Mouse (Mus musculus) inflammation-experienced regulatory T-cells (primary cell): ENCODE data around the gene Ppfia1. TPM values are rescaled to one million over a fixed set of nuclear protein-coding genes. Genes with fewer than 3 reads are reported as not detected.

Experiments
- polyA plus RNA-seq, 2 experiments: library from polyadenylated mRNA; unstranded; fragments of 100-300 nt; shearing (Covaris generic); gene quantifications; one replicate each; pipeline ENCODE4 v1.2.1; 2017

Ppfia1 gene
- polyA plus RNA-seq: 10 to 100 TPM; 58.9 to 65.2 TPM

DNA sequence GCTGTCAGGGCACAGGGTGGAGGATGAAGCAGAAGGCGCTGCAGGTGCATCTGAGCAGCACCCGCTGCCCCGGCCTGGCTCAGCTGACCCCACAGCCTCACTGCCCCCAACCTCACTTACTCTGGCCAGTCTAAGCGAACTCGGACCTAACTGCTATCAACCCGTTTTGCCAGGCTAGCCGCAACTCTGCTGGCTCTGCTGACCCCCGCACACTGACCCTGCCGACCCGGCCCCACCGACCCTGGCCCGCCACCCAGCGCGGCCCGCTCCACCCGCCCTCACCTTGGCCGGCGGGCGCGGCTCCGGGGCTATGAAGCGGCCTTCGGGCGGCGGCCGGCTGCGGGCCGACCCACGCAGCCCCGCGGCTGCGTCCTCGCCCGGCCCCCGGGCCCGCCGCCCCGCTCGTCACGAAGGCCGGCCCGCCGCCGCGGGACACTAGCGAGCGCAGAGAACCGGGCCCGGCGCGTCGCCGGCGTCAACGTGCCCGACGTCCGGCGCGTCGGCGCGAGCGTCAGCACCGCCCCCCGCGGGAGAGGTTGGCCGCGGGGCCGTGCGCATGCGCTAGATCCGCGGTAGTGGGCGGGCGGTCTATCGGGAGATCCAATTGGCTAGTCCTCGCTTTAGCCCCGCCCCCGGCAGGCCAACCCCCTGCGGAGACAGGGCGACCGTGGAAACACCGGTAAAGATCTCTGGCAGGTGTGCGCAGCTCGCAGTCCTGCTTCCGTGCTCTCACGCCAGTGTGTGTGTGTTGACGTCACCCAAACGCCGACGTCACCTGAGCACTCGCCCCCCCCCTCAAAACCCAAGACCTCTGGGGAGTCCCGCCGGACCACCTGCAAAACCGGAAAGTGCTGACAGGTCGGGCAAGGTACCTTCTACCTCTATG lies at the start of gene Ppfia1:
TSS of gene Ppfia1 (minus strand) at position 493 of the 886 bp plus-strand sequence.

DNA sequence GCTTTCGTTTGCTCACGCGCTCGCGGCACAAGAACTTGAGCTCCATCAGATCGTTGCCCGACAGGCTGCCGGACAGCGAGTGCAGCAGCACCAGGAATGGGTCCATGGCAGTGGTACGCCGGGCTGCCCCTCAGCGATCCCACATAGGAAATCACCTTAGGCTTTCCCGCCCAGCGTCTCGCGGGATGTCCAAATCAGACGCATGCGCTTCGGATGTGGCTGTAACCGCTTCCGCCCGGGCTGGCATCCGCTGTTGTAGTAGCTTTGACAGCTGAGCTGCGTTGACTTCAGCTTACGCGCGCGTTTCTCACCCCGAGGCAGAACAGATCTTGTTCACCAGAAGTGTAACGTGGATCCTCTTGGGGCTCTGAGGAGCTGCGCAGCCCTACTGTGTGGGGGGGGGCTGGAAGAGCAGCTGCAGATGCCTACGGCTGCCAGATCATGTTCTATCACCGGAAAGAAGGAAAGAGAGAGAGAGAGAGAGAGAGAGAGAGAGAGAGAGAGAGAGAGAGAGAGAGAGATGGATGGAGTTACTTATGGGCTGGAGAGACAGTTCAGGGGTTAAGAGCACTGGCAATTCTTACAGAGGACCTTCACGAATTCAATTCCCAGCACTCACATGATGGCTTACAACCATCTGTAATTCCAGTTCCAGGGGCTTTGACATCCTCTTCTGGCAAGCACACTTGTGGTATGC lies 28.9 kb upstream of the Ppfia1 start, which contains the start of gene Fadd:
TSS of gene Fadd (minus strand) at position 180 of the 697 bp plus-strand sequence.

DNA sequence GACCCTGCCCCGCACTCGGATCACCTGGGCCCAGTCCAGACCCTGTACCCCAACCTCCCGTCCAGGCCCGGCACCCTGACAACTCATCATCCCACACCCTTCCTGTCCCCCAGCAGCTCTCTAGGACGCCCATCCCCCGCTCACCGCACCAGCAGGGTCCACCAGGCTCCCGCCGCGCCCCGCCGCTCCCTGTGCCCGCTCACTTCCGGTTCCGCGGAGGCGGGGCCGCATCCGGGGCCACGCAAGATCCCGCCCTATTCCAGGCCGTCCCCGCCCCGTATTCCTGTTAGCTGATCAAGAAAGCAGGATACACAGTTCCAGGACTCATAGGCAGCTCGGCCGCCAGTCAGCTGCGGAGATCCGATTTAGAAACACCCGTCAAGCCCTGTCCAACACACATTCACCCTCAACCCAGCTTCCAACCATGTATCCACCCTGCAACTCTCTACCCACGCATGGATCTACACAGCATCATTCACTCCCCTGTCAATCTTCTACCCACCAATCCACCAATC lies 82.9 kb downstream of the Ppfia1 start, which contains the start of gene Cttn:
TSS of gene Cttn (minus strand) at position 465 of the 515 bp plus-strand sequence.

Other genes starting within 250 kb of the Ppfia1 start
- 1 to 10 TPM; 2.7 to 8.0 TPM for gene Cttn, start 82.7 kb downstream of the Ppfia1 start, polyA plus RNA-seq
- 1 to 10 TPM; 5.3 to 5.5 TPM for gene Fadd, start 28.7 kb upstream of the Ppfia1 start, polyA plus RNA-seq
- 1 to 10 TPM in 1 of 2 experiments, under 1 TPM in 1; 0.66 to 2.3 TPM for gene Ano1, start 198.2 kb upstream of the Ppfia1 start, polyA plus RNA-seq